Mouse (Mus musculus): ENCODE measurements around the gene Gm5617. TPM values are rescaled to one million over a fixed set of nuclear protein-coding genes. Genes with fewer than 3 reads are reported as not detected.
"Not testable (repeated sequence)": the region's sequence is repeated elsewhere in the genome, so short reads cannot be mapped to it uniquely, and the experiment has no call there.

Gm5617 gene
- 10 to 100 TPM; 25.7 to 26.9 TPM for total RNA-seq (2021)
- long read RNA-seq, experiment 1, transcript Gm5617-201 (1 exons, 531 nt) = major isoform, 32 of 32 reads
- long read RNA-seq, experiment 1, partial matches to known transcripts = 0 of 32 reads
- long read RNA-seq, experiment 1, other reads (novel, unspliced or antisense) = 0 of 32 reads
- long read RNA-seq, experiment 2, transcript Gm5617-201 (1 exons, 531 nt) = major isoform, 34 of 34 reads
- long read RNA-seq, experiment 2, partial matches to known transcripts = 0 of 34 reads
- long read RNA-seq, experiment 2, other reads (novel, unspliced or antisense) = 0 of 34 reads

DNA sequence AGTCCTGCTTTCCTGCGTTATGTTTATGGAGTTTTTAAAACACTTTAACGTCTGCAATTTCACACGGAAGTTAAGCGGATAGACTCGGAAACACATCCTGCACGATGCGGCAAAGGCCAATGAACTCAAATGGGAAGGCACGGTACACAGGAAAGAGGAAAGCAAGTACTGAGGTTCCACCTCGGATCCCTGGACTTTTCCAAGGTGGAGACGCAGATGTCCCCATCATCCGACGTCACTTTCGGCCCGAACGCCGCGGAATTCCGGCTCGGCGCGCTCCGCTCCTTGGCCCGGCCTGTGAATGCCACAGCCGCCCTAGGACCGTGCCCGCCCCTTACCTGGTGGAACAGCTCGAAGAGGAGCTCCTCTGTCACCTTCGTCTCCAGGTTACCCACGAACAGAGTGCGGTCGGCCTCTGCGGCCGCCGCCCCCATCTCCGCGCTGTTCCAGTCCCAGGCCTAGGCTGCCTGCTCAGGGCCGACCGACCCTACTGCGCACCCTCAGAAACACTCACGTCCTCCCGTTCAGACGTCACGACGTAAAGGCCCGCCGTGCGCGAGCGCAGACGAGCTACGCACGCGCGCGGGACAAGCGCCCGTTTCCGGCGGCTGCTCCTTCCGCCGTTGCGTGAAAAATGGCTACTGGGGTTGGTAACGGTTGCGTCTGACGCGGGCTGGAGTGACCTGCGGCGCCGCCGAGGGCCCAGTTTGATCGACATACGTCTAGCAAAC is at the start of gene Gm5617, which contains the start of gene Rbm7:
Gm5617 (plus strand) TSS at position 626 of the 731 bp plus-strand sequence.
Rbm7 (minus strand) TSS at position 483 of the 731 bp plus-strand sequence.
- peak; percentile 83 to 86 for DNase-seq (ENCODE audit: low spot score in 2 of 2)

DNA sequence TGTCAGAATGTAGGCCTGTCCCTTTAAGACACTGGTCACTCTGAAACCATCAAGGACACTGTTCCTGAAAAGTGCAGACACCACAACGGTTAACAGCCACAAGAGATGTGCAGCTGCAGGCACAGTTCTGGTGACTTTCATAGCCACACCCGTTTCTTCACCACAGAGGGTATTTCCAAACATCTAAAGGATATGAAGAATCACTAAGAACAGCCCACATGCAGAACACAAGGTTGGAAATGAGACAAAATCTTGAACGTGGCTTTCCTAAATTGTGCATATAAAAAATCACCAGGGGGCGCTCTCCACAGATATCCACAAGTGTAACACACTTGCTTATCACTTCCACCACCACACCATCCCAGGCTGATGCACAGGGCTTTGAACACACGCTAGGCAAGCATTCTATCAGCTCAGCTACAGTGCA is 47.4 kb upstream of the Gm5617 start:
- DNase-seq (ENCODE audit: low spot score in 2 of 2) = no peak

DNA sequence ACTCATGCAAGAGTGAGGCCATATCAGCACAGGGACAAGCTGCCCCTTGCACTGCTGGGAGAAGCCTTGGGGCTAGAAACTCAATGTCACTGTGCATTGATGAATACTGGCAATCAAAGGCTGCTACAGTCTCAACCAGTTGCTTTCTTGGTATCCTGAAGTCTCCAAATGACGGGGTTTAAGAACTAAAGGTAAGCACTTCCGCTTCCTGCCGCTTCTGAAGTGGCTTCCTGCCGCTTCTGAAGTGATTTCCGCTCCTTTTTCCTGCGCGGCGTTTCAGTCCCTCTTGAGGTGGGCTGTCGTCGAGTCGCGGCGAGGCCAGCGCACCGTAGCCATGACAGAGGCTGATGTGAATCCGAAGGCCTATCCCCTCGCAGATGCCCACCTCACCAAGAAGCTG is 45.2 kb upstream of the Gm5617 start:
- no peak for DNase-seq (ENCODE audit: low spot score in 2 of 2)

DNA sequence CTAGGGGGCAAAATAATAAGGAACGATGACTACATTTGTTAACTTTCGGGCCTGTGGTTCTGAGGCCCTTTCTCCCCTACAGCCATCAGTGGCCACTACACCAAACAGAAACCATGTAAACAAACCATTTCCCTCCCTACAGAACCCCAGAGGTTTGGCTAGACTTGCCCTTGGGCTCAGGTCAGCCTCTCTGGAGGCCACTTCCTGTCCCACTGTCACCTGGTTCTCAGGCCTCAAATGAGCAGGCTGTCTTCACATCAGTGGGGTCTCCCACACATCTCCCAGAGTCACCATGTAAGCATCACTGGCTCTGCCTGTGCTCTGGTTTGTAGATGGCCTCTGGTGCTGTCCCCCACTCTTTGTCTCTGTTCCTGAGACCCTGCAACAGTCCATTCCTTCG is 39.3 kb upstream of the Gm5617 start:
- DNase-seq (ENCODE audit: low spot score in 2 of 2) = no peak

DNA sequence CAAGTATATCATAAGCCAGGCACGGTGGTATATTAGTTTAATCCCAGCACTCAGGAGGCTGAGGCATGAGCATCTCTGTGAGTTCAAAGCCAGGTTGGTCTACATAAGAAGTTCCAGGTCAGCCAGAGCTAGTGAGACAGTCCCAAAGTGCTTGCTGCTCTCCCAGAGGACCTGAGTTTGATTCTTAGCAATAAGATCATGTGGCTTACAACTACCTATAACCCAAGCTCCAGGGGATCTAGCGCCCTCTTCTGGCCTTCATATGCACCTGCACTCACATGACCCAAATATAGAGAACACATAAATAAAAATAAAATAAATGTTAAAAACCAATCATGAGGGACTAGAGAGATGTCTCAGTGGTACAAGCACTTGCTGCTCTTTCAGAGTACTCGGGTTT is 36.4 kb upstream of the Gm5617 start:
- DNase-seq (ENCODE audit: low spot score in 2 of 2) = peak in 1 of 2 experiments; percentile 0

DNA sequence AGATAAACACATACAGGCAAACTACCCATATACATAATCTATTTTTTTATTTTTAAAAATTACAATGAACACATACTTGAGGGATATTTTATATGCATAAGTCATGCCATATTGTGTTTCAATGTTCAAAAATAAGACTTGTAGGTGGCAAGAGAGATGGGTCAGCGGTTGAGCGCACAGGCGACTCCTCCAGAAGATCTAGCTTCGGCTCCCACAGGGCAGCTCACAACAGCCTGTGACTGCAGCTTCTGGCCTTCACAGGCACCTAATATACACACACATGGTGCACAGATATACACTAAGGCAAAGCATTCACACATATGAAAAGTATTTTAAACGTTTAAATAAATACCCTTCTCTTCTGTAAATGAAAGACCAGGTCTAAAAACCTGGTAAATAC is 35.9 kb upstream of the Gm5617 start:
- no peak for DNase-seq (ENCODE audit: low spot score in 2 of 2)

DNA sequence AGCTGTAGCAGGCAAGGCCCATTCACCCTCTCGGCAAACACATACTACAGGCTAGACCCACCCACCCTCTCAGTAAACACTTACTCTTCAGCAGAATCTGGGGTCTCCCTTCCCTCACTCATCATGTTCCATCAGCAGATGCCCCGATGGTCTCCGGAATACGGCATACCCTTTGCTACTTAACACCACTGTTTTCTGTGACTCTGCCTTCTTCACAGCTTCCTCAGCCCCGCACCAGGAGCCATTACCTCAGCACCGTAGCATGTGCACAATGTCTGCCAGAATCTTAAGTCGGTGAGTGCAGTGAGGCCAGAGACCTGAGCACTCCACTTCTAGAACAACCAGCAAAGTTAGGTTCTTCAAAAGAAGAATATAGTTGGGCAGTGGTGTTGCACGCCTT is 34.5 kb upstream of the Gm5617 start:
- no peak for DNase-seq (ENCODE audit: low spot score in 2 of 2)

DNA sequence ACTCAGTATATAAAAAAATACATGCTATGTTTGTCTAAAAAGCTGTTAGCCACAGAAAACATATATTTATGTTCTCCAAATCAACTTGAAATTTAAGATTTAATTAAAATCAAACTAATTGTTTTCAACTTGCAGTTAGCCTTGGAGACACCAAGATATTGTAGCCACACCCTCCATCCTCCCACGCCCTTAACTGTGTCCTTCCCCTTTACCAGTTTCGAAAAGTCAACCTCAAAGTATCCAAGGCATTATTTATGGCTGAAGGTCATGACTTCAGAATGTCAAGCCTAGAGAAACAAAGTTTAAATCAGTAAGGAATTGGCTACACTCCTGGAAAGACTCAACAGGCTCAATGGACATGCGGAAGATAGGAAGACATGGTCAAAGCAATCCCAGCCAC is 33.7 kb upstream of the Gm5617 start:
- no peak for DNase-seq (ENCODE audit: low spot score in 2 of 2)

DNA sequence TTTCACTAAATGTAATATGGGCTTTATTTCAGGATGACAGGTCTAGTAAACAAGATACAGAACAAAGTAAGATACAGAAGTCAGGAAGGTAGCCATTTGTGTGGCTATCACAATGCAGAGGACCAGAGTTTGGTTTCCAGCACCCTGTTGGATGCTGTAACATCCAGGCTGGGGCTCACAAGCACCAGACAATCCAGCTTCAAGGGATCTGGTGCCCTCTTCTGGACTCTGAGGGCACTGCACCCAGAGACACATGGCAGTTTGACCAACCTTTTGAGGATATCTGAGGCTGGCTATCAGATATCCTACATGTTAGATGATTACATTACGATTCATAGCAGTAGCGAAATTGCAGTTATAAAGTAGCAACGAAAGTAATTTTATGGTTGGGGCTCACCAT is 29.6 kb upstream of the Gm5617 start:
- DNase-seq (ENCODE audit: low spot score in 2 of 2) = no peak

DNA sequence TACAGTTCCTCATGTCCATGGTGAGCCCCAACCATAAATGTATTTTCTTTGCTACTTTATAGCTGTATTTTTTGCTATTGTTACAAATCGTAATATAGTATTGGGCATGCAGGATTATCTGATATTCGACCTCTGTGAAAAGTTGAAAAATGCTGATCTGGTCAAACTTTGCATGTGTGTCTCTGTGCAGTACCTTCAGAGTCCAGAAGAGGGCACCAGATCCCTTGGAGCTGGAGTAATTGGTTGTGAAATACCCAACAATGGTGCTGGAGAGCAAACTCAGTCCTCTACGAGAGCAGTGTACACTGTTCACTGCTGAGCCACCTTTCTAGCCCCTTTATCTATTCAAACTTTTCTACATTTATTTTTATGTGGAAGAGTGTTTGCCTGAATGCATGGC is 28.4 kb upstream of the Gm5617 start:
- peak; percentile 34 to 57 for DNase-seq (ENCODE audit: low spot score in 2 of 2)

DNA sequence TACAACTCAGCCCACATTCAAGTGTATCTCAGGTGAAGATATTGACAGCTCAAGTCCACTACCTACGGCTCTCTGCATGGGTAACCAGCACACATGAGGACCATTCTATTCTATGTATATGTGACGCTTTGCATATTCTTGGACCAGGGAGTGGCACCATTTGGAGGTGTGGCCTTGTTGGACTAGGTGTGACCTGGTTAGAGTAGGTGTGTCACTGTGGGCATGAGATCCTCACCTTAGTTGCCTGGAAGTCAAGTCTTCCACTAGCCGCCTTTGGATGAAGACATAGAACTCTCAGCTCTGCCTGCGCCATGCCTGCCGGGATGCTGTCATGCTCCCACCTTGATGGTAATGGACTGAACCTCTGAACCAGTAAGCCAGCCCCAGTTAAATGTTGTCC is 27.8 kb upstream of the Gm5617 start:
- DNase-seq (ENCODE audit: low spot score in 2 of 2) = not testable (repeated sequence)

DNA sequence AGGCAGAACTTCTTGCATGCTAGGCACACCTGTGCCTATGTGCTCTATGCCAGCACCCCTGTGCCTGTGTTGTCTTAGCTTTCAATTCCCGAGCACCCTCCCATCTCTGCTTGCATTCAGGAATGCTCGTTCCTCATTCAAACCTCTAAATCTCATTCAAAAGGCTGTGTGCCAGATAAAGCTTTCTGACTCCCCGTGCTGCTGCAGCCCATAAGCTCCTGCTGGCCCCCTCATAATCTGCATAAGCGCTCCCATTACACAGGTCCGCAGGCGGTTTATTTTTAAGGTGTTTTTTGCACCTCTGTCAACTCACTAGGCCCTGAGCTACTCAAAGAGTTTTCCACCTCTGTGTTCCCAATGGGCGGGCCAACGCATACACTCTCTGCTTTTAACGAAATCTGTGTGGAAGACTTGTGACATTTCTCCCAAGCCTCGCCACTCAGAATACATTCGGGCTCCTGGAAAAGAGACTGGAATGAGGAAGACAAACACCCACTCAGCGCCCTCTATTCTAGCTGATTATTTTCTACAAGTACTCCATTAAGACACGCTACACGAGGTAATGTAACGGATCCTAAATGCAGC is 22.7 kb upstream of the Gm5617 start:
- no peak for DNase-seq (ENCODE audit: low spot score in 2 of 2)

DNA sequence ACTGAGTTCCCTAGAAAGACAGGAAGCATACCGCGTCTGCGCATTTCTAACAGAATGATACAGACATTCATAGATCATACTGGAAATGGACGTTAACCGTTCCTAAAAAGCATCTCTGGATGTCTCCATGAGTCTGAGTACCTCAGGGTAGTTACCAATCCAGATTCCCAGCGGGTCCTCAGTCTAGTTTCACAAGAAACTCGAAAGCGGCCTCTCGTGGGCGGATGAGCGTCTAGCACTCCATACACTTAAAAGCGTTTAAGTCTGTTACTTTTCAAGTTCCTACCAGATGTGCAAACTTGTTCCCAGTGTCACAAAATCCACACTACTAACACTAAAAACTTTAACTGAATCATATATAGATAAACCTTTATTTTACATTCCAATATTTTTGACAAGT is 22.1 kb upstream of the Gm5617 start:
- no peak for DNase-seq (ENCODE audit: low spot score in 2 of 2)

DNA sequence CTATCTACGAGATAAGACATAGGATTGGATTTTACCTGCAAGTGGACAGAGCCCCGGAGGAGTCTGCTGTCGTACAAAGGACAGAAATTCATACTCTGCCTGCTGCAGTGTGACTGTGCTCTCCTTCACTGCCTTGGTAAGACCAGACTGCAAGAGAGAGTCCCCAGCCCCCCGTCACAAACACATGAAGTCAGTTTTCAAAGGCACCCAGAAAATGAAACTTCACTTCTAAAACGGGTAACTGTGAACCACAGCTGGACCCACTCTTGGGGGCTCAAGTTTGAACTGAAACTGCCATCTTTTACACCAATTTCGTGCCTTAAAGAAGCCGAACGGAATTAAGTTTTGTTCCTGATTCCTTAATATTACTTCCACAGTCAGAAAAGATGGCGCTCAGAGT is 20.9 kb upstream of the Gm5617 start:
- DNase-seq (ENCODE audit: low spot score in 2 of 2) = no peak

DNA sequence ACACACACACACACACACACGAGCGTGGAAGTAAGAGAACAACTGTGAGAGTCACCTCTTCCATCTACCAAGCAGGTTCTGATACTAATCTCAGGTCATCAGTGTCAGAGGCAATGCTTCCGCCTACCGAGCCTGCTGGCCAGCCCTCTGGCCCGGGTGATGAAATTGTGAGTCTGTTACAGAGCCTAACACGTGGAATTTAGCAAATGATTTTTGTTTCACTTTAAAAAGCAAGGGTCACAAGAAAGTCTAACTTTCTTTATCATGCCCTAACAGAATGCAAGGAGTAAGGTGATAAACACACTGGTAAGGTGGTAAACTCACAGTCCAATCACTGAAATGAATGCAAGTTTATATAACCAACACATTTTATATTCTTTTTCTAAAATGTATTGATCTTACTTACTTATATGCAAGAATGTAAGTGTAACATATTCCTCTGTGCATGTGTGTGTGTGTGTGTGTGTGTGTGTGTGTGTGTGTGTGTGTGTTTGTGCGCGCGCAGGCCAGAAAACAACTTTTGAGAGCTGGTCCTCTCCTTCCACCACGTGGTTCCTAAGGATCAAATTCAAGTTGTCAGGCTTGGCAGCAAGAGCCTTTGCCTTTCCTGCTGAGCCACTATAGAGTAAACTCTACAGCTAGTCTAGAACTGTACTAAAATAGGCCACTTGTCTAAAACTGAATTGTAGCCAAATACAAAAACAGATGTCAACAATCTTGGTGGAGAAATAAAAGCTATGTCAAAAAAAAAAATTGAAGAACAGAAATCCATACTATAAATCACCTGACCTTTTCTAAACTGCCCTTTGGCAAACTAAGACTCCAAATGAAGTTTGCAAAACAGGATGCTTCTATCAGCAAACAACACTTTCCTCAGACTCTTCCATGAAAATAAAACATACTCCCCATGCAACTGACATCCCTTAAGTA is 18.7 kb upstream of the Gm5617 start:
- no peak for DNase-seq (ENCODE audit: low spot score in 2 of 2)

DNA sequence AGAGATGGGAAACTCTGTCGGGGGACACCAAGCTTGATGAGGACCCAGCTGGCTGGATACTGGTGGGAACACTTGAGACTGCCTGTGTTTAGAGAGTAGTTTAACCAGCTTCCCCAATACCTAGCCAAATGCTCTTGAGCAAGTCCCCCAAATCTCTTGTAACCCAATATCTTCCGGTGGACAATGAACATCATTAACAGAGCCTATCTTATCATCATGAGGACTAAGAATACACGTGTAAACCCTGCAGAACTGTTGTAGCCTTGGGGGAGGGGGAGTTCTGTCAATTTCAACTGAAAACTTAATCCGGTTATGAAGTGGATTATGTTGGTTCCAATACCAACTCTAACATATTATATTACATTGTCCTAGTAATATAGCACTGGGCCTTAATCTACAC is 16.4 kb upstream of the Gm5617 start:
- DNase-seq (ENCODE audit: low spot score in 2 of 2) = no peak

DNA sequence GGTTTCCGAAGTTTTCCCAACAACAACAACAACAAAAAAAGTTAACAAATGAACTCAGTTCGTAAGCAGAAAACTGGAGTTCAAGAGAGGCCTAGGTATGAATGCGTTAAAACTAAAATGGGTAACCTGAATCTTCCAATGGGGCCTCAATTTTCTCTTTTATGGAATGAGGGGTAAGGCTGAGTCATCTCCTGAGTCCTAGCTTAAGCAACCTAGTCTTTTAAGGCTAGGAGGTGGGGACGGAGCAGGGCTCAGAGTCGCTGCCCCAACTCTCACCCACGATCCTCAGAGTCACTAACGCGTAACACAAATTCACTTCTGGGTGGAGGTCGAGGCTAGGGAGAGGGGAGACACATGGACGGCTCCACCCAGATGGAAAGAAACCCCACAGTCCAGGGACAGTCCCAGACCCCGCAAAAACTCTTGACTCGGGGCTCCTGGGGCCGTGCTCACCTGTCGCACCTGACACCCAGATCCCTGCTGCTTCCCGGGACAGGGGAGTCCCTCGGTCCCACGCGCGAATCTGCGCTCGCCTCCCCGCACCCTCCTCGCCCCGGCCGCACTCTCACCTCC is 15.3 kb upstream of the Gm5617 start:
- no peak for DNase-seq (ENCODE audit: low spot score in 2 of 2)

DNA sequence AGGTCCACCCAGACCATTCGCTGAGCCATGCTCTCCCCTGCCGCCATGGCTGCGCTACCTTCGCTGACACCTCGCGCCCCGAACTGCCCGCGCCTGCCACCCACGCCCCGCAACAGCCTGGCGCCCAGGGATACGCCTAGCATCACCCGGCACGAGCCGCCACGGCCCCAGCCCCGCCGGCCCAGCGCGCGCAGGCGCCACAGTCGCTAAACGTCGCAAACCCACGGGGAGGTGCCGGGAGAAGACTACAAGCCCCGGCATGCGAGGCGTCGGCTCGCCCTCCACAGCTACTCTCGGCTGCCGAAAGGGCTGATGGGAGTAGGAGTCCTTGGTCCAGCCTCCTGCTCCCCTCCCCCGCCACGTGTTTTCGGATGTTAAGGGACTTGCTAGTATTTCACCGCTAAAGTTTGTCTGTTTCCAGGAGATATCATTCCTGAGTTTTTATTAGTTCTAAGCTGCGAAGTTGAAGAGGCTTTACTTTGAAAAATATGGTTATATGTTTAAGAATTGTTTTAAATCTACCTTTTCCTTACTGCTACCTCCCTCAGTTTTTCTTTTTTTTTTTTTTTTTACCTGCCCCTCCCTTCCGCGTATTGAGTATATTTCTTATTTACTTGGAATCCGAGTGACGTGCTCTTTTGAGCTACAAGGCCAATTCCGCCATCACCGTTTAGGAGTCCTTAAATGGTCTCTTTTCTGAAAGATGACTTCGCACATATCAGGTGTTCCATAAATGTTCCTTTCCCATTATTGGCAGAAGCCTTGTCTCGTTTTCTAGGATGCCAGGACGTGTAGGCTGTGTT is 14.6 kb upstream of the Gm5617 start, which contains the start of gene Rexo2:
Rexo2 (minus strand) TSS at position 213 of the 803 bp plus-strand sequence.
- DNase-seq (ENCODE audit: low spot score in 2 of 2) = peak; percentile 81 to 89

DNA sequence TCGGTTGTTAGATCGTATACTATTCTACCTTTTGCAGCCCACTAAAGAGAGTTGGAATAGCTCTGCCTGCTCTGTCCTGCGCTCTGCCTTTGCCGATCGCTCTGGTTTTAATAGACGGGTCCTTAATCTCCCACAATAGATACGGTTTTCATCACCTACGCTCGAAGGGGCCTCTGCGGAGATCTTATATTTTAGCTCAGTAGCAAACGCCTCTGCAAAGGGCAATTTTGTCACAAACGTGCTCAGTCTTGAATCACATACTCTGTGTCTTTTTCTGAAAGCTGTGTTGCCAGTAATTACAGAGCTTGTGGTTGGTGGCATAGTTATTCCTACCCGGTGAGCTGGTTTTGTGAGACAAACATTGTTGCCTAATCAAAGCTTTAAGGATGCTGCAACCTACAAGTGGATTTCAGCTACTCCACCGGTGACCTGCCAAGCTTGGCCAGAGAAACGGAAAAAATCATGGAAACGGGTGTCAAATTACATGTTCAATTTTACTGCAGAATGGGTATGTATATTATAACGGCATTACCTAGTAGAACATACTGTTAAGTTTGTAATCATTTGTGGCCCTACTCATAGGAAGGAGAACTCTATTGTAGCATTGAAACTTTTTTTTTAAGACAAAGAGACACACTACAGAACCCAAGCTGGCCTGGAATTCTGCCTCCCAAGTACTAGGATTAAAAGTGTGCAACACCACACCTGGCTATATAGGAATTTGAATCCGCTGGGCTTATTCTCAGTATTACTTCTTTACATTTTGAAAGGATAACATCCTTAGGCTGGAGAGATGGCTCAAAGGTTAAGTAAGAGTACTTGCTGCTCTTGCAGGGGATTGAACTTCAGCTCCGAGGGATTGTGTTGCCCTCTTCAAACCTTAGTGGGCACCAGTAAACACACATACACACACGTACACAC is 13.8 kb upstream of the Gm5617 start:
- DNase-seq (ENCODE audit: low spot score in 2 of 2) = no peak
